Mouse (Mus musculus): ENCODE measurements around the gene Trim27. TPM values are rescaled to one million over a fixed set of nuclear protein-coding genes. Genes with fewer than 3 reads are reported as not detected.

Gene Trim27
- total RNA-seq, 4 experiments from 2014 or later: 22.7 to 27.5 (median 25.3) TPM

- peak; percentile 17 to 40 for DNase-seq (ENCODE audit: low spot score in 2 of 2)
These were observed 6.8 kb upstream of the Trim27 start for GRCm38 (mm10) chr13:21172241-21173027.

DNA sequence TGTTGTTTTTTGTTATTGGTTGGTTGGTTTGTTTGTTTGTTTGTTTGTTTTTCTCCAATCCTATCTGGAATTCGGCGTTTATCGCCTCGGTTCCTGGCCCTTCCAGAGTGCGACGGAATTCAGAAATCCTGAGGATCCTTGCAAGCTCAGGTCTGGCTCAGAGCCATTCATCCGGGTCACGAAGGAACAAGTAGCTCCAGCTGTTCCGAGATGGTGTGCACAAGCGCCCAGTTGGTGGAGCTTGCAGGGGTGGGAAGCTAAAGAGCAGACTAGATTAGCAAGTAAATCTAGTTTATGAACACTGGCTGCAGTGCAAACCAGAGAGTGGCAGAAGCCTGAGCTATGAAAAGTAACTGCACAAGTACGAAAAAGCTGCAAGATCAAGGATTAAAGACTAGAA, 6.2 kb upstream of the Trim27 start:
- peak; percentile 75 to 82 for DNase-seq (ENCODE audit: low spot score in 2 of 2)

GRCm38 (mm10) chr13:21176733-21177132, 2.5 kb upstream of the Trim27 start:
- DNase-seq (ENCODE audit: low spot score in 2 of 2): no peak

DNA sequence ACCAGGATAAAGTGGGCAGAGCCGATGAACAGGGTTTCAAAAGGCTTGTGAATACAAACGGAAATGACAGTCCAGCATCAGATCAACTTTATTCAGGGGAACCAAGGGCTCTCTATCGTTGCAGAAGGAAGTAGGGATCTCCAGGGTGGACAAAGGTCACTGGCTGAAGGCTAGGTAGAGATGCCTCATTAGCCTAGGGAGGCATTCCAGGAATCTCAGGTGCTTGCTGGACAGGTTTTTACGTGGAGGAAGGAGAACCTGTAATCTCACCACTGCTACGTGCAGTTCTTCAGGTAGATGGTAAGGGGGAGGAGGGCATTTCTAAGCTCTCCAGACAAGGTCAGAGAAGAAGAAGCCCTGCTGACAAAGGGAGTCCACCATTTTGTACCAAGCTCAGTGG, 1.6 kb upstream of the Trim27 start:
- no peak for DNase-seq (ENCODE audit: low spot score in 2 of 2)

- DNase-seq (ENCODE audit: low spot score in 2 of 2): no peak
These were observed 881 bp upstream of the Trim27 start for GRCm38 (mm10) chr13:21178364-21178763.

GRCm38 (mm10) chr13:21179724-21180550, 692 bp downstream of the Trim27 start:
- DNase-seq (ENCODE audit: low spot score in 2 of 2): peak; percentile 81 to 85

DNA sequence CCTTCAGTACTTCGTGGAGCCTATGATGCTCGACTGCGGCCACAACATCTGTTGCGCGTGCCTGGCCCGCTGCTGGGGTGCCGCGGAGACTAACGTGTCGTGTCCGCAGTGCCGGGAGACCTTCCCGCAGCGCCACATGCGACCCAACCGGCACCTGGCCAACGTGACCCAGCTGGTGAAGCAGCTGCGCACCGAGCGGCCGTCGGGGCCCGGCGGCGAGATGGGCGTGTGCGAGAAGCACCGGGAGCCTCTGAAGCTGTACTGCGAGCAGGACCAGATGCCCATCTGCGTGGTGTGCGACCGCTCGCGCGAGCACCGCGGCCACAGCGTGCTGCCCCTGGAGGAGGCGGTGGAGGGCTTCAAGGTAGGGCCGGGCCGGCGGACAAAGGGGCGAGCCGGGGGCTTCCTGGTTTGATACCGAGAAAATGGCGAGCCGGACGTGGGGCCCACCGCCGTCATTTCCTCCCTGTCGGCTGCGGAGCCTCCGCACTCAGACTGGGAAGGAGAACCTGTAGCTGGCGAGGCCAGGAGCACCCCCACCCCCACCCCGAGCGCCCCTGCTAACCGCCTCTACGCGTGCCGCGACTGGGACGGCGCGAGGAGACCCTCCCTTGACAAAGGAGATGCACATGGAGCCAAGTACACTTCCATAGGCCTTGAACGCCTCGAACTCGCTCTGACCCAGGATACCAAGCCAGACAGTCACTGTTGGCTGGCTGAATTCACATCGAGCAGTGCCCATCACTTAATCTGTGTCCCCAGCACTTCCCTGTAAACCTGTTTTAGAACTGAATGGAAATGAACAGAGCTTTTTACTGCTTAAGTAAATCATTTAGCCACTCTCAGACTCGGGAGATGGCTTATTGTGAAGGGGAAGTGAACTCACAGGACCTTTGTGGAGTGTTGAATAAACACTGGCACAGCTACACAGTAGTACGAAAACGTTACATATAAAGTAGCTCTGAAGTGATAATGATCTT, 1.6 kb downstream of the Trim27 start:
- DNase-seq (ENCODE audit: low spot score in 2 of 2): peak; percentile 33 to 60

- no peak for DNase-seq (ENCODE audit: low spot score in 2 of 2)
These were observed 2.8 kb downstream of the Trim27 start for GRCm38 (mm10) chr13:21181996-21182395.

DNA sequence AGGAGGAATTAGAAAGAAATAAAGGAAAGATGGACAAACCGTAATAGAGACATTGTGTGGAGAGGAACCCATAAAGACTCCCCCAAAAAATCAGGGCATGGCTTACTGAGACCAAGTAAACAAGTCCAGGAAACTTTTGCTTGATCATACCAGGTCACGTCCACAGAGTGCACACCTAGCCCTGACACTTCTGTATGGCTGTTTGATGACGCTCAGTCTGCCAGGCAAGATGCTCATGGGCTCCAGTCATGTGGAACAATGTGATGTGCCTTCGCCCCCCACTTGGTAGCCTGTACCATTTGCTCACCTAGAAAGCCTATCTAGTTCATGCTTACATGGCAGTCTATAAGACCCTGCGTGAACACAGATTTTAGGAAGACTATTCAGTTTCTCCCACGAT, 3.8 kb downstream of the Trim27 start:
- no peak for DNase-seq (ENCODE audit: low spot score in 2 of 2)

GRCm38 (mm10) chr13:21183661-21184060, 4.4 kb downstream of the Trim27 start:
- DNase-seq (ENCODE audit: low spot score in 2 of 2): no peak

- DNase-seq (ENCODE audit: low spot score in 2 of 2): no peak
These were observed 6.3 kb downstream of the Trim27 start for GRCm38 (mm10) chr13:21185521-21185920.

DNA sequence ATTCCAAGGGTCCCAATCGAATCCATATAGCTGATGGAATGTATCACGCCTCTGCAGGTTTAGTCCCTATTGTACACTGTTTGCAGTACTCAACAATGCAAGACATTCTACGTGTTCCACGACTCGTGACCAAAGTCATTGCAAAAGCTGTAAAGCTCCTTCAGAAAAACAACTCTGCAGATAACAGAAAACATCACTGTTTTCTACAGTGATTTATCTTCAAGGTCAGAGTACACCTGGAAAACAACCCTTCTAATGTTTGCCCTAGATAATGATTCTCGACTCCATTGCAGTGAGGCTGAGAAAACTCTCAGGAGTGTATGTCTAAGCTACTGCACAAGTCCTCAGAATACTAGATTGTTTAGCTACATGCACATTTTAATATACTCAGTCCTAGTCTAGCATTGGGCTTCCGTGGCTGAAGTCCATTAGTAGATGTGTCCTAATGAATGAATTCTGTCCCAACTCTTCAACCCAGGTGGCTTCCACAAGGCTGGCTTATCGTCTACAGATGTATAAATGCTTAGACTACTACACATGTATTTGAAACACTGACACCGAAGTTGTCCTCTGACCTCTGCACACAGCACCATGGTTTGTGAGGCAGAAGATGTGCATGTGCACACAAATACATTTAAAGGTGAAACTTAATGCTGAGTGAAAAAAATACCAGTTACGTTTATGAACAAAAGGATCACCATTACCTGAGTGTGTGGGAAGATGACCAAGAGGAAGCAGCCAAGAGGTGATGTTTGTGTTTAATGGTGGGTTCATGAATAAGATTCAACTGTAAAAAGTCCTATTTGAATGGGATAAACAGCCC, 16.4 kb downstream of the Trim27 start:
- no peak for DNase-seq (ENCODE audit: low spot score in 2 of 2)

DNA sequence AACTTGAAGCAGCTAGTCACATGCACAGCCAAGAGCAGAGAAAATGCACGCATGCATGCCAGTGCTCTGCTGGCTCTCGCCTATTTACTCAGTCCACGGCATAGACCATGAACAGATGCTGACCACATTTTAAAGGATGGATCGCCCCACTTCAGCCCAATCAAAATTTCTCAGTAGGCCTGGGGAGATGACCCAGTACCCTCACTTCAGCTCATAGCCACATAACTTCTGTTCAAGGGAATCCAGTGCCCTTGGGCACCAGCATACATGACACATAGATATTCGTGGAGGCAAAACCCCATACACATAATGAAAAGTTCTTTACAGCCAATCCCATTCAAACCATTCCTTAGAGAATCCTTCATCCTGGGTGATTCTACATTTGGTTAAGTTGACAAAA, 18.5 kb downstream of the Trim27 start:
- no peak for DNase-seq (ENCODE audit: low spot score in 2 of 2)

- no peak for DNase-seq (ENCODE audit: low spot score in 2 of 2)
These were observed 19.1 kb downstream of the Trim27 start for GRCm38 (mm10) chr13:21198313-21198712.

DNA sequence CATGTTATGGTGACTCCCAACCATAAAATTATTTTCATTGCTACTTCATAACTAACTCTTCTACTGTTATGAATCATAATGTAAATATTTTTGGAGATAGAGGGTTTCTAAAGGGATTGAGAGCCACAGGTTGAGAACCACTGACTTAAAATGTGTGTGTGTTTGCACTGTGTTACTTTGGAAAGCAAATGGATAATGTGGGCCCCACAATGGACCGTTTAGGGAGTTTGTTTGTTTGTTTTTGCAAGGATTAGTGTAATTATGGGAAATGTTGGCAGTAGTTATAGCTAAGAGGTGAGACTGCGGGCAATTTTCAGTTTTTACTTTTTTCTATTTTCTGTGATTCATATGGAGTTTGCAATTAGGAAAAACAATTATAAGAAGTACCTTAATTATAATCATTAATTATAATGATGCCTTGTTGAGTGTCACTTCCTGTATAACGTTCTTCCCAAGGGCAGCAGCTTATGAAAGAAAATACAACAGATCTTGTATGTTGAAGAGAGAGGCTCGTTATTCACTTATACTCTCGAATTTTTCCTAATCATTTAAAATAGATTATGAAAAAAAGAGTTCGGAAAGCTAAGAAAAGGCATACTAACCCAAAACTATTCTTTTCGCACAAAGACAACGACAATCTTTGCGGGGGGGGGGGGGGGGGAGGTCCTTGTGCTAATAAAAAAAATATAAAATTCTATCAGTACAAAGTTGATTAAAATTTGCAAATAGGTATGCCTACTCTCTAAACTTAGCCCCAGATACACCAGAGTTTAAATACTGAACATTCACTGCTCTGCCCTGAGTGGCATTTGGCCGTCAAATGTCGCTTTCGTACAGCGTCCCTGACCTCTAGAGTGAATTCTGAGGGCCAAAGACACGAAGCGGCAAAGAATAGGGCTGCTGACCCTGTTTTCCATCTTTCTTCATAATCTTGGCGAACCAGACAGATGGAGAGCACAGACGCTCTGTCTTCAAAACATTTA, 20.1 kb downstream of the Trim27 start:
- peak in 1 of 2 experiments; percentile 5 for DNase-seq (ENCODE audit: low spot score in 2 of 2)

- peak; percentile 83 to 87 for DNase-seq (ENCODE audit: low spot score in 2 of 2)
These were observed 21.1 kb downstream of the Trim27 start for GRCm38 (mm10) chr13:21200043-21200999.

DNA sequence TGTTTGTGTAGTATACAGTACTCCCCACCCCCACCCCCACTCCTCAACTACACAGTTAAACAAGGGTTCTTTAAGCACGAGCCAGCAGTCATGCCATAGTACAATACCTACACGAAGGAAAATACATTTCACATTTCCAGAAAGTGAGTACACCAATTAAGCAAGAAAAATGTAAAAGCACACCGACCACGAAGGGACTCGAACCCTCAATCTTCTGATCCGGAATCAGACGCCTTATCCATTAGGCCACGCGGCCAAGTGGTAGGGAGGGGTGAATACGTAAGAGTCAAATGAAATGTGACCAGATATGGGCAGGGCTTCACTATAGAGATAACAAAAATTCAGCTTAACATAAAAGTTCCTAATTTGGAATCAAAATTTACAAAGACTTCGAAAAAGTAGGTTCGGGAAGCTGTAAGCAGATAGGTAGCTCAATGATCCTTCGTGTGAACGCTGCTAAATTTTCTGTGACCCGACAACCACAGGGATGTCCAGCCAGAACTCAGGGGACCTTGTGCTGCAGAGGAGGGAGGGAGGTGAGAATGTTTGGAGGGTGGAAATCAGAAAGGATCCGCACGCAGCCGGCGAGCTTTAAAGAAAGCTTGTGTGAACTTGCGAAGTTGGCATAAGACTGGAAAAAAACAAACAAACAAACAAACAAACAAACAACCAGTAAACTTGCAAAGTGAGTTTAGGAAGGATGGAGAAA, 36.2 kb downstream of the Trim27 start:
- DNase-seq (ENCODE audit: low spot score in 2 of 2): peak; percentile 5 to 11
